Mouse (Mus musculus): ENCODE measurements around the gene Mapk8. TPM values are rescaled to one million over a fixed set of nuclear protein-coding genes. Genes with fewer than 3 reads are reported as not detected.

The Mapk8 gene
- polyA plus RNA-seq, 1 experiment from 2014 or later, result 8.6 TPM

DNA sequence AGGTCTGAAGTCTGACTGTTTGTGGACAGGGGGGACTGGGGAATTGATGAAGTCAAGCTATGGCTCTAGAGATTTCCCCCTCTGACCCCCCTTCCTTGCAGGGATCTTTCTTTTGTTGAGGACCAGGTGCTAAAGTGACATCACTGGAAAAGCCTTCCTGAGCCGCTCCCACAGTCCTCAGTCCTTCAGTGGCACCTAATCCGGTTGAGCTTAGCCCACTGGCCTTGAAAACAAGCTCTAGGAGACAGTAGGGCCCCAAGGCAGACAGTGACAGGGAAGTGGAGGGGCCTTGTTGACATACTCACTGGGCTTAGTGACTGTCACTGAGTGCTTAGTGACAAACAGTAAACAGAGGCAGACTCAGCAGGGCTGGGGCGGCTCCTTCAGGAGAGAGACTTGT, 24.4 kb upstream of the Mapk8 start, which contains the start of gene Frmpd2:
Frmpd2 (plus strand) TSS at position 366 of the 400 bp plus-strand sequence.
- Histone ChIP-seq H3K4me1 (replicated peaks; ENCODE audit: control insufficient read depth, insufficient read depth, low read length) (no peaks in the 10 kb centered on the region), H3K4me2 (replicated peaks; ENCODE audit: low read depth) (no peak within 1 kb of the TSS), H3K9me3 (ENCODE audit: control insufficient read depth) (no peaks in the 10 kb centered on the region), H3K4me3 (ENCODE audit: low read depth, low read length) (no peak within 1 kb of the TSS), H3K27ac (ENCODE audit: low read depth, low read length) (no peak within 1 kb of the TSS), H3K36me3 (ENCODE audit: control insufficient read depth, insufficient read depth) (no peaks in the 10 kb centered on the region), H3K9ac (ENCODE audit: low read depth, low read length) (no peak within 1 kb of the TSS), H3K27me3 (replicated peaks; ENCODE audit: control insufficient read depth, insufficient read depth, low read length) (no peaks in the 10 kb centered on the region)
- ATAC-seq, result no peak
- TF ChIP-seq CTCF (IDR thresholded peaks at IDR 0.05; ENCODE audit: low read depth), result no peak
- 38% methylated on average over 3 of the region's 3 CpGs for WGBS

GRCm38 (mm10) chr14:33467766-33468165, 20.8 kb upstream of the Mapk8 start:
- Histone ChIP-seq H3K27me3 (replicated peaks; ENCODE audit: control insufficient read depth, insufficient read depth, low read length) (no peaks in the 10 kb centered on the region), H3K36me3 (ENCODE audit: control insufficient read depth, insufficient read depth) (no peaks in the 10 kb centered on the region), H3K27ac (ENCODE audit: low read depth, low read length) (no peak overlapping the region), H3K9me3 (ENCODE audit: control insufficient read depth) (no peaks in the 10 kb centered on the region), H3K4me2 (replicated peaks; ENCODE audit: low read depth) (no peak overlapping the region), H3K4me1 (replicated peaks; ENCODE audit: control insufficient read depth, insufficient read depth, low read length) (no peaks in the 10 kb centered on the region), H3K9ac (ENCODE audit: low read depth, low read length) (no peak overlapping the region), H3K4me3 (ENCODE audit: low read depth, low read length) (no peak overlapping the region)
- TF ChIP-seq CTCF (IDR thresholded peaks at IDR 0.05; ENCODE audit: low read depth), result no peak
- WGBS, result 72% methylated on average over 6 of the region's 6 CpGs
- no peak for ATAC-seq

DNA sequence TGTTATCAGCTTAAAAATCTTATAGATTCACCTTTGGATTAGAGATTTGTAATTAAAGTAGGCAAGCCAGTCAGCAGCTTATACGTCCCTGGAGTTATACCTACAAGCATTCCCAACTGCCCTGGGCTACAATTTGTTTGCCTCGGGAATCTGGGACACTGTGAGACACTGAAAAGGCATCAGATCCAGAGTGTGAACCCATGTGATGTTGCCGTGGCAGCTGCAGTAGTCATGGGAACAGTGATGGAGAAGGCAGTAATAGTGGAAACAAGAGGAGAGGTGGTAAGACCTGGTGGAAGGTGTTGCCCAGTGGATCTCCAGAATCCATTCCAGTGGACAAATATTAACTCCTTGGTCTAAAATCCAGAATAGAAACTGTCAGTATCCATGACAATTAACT, 16.7 kb upstream of the Mapk8 start:
- Histone ChIP-seq H3K36me3 (ENCODE audit: control insufficient read depth, insufficient read depth) (no peaks in the 10 kb centered on the region), H3K27me3 (replicated peaks; ENCODE audit: control insufficient read depth, insufficient read depth, low read length) (no peaks in the 10 kb centered on the region), H3K4me2 (replicated peaks; ENCODE audit: low read depth) (no peak overlapping the region), H3K27ac (ENCODE audit: low read depth, low read length) (no peak overlapping the region), H3K9me3 (ENCODE audit: control insufficient read depth) (no peaks in the 10 kb centered on the region), H3K9ac (ENCODE audit: low read depth, low read length) (no peak overlapping the region), H3K4me1 (replicated peaks; ENCODE audit: control insufficient read depth, insufficient read depth, low read length) (no peaks in the 10 kb centered on the region), H3K4me3 (ENCODE audit: low read depth, low read length) (no peak overlapping the region)
- TF ChIP-seq CTCF (IDR thresholded peaks at IDR 0.05; ENCODE audit: low read depth), result no peak
- no peak for ATAC-seq
- WGBS, result 69% methylated on average over 3 of the region's 3 CpGs

- H3K9me3 ChIP-seq (ENCODE audit: control insufficient read depth), result no peaks in the 10 kb centered on the region
- H3K27ac ChIP-seq (ENCODE audit: low read depth, low read length), result no peak overlapping the region
- no peak overlapping the region for H3K4me3 ChIP-seq (ENCODE audit: low read depth, low read length)
- no peak for ATAC-seq
- H3K27me3 ChIP-seq (replicated peaks; ENCODE audit: control insufficient read depth, insufficient read depth, low read length), result peaks cover 3% of the 10 kb centered on the region; the same call in 1 of the 2 replicates
- H3K9ac ChIP-seq (ENCODE audit: low read depth, low read length), result no peak overlapping the region
- H3K4me2 ChIP-seq (replicated peaks; ENCODE audit: low read depth), result no peak overlapping the region
- no peaks in the 10 kb centered on the region for H3K4me1 ChIP-seq (replicated peaks; ENCODE audit: control insufficient read depth, insufficient read depth, low read length)
- TF ChIP-seq CTCF (IDR thresholded peaks at IDR 0.05; ENCODE audit: low read depth), result no peak
- H3K36me3 ChIP-seq (ENCODE audit: control insufficient read depth, insufficient read depth), result no peaks in the 10 kb centered on the region
Observed at GRCm38 (mm10) chr14:33450331-33450730, 3.4 kb upstream of the Mapk8 start.

DNA sequence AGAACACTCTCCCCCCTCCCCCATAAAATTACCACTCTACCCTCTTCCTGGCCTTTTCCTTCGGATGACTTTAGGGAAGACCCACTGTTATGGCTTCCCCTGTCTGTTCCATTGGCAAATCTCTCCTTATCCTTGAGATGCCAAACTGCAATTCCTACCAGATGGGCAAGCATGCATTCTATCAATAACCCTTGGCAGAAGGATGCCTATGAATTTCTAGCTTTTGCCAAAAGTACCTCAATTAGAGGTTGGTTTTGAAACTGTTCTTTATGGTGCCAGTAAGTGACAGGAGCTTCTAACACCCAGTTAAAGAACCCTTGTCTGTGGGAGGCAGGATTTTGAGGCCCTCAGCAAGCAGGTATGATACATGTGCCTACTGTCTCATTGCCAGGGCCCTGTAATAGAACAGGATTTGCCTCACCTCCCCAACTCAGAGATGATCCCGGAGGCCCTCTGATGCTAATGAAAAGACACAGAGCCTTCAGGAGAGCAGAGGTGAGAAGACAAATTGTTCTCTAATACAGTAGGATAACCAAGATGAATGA, 2.4 kb upstream of the Mapk8 start:
- Histone ChIP-seq H3K27me3 (replicated peaks; ENCODE audit: control insufficient read depth, insufficient read depth, low read length) (peaks cover 3% of the 10 kb centered on the region; the same call in 1 of the 2 replicates), H3K4me3 (ENCODE audit: low read depth, low read length) (no peak overlapping the region), H3K9me3 (ENCODE audit: control insufficient read depth) (no peaks in the 10 kb centered on the region), H3K9ac (ENCODE audit: low read depth, low read length) (no peak overlapping the region), H3K27ac (ENCODE audit: low read depth, low read length) (no peak overlapping the region), H3K36me3 (ENCODE audit: control insufficient read depth, insufficient read depth) (no peaks in the 10 kb centered on the region), H3K4me1 (replicated peaks; ENCODE audit: control insufficient read depth, insufficient read depth, low read length) (0 out of 2 replicates have a peak, but pooled peaks cover 2% of the 10 kb centered on the region), H3K4me2 (replicated peaks; ENCODE audit: low read depth) (no peak overlapping the region)
- ATAC-seq, result no peak
- TF ChIP-seq CTCF (IDR thresholded peaks at IDR 0.05; ENCODE audit: low read depth), result no peak
- 83% methylated on average over 2 of the region's 2 CpGs for WGBS

GRCm38 (mm10) chr14:33448276-33448675, 1.3 kb upstream of the Mapk8 start:
- TF ChIP-seq CTCF (IDR thresholded peaks at IDR 0.05; ENCODE audit: low read depth), result no peak
- 85% methylated on average over 4 of the region's 4 CpGs for WGBS
- H3K36me3 ChIP-seq (ENCODE audit: control insufficient read depth, insufficient read depth), result no peaks in the 10 kb centered on the region
- H3K4me3 ChIP-seq (ENCODE audit: low read depth, low read length), result no peak overlapping the region
- H3K9me3 ChIP-seq (ENCODE audit: control insufficient read depth), result no peaks in the 10 kb centered on the region
- no peak overlapping the region for H3K9ac ChIP-seq (ENCODE audit: low read depth, low read length)
- no peak overlapping the region for H3K27ac ChIP-seq (ENCODE audit: low read depth, low read length)
- H3K4me2 ChIP-seq (replicated peaks; ENCODE audit: low read depth), result no peak overlapping the region
- H3K27me3 ChIP-seq (replicated peaks; ENCODE audit: control insufficient read depth, insufficient read depth, low read length), result peaks cover 3% of the 10 kb centered on the region; the same call in 1 of the 2 replicates
- ATAC-seq, result no peak
- 0 out of 2 replicates have a peak, but pooled peaks cover 2% of the 10 kb centered on the region for H3K4me1 ChIP-seq (replicated peaks; ENCODE audit: control insufficient read depth, insufficient read depth, low read length)
